Mouse (Mus musculus): ENCODE measurements at regions not wholly inside any gene's neighbourhood (a gene's known extent, or its start where the extent isn't known, plus 50 kb on each side); places are given as distances from the start of the nearest gene placed in this dataset.

DNA sequence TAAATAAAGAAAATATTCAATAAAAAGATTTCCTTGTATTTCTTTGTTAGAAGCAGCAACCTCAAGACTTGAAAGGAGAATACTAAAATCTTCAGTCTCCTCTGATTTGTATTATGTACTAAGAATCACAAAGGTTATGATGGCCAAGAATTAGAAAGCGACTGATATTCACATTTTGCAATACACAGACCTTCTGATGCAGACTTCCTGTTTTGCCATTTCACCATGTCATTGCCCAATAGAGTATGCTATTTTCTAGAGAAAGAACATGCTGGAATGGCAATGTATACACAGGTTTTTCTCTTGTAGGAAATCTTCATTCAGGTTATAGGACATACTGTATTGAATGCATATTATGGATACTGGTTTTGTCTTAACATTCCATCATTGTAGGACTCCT is 250.7 kb upstream of the Chrm2 start:
- H3K27ac ChIP-seq (ENCODE audit: low read length) = no peak overlapping the region
- no peaks in the 10 kb centered on the region for H3K4me1 ChIP-seq (ENCODE audit: control insufficient read depth, low read depth, low read length)
- H3K27me3 ChIP-seq (ENCODE audit: control insufficient read depth, insufficient read depth, low read depth, low read length) = no peaks in the 10 kb centered on the region
- ATAC-seq (ENCODE audit: low read depth) = no peak
- H3K9ac ChIP-seq (ENCODE audit: low read depth, low read length) = no peak overlapping the region
- H3K4me2 ChIP-seq (ENCODE audit: low read depth, low read length) = no peak overlapping the region
- no peaks in the 10 kb centered on the region for H3K36me3 ChIP-seq (ENCODE audit: control insufficient read depth, insufficient read depth)
- no peaks in the 10 kb centered on the region for H3K9me3 ChIP-seq (replicated peaks; ENCODE audit: control insufficient read depth, low read length)
- no peak overlapping the region for H3K4me3 ChIP-seq (ENCODE audit: low read depth, low read length)
- 40% methylated on average over 1 of the region's 1 CpGs for WGBS (ENCODE audit: insufficient replicate concordance)

- Histone ChIP-seq H3K4me1 (ENCODE audit: control insufficient read depth, low read depth, low read length) (no peaks in the 10 kb centered on the region), H3K4me3 (ENCODE audit: low read depth, low read length) (no peak overlapping the region), H3K9ac (ENCODE audit: low read depth, low read length) (no peak overlapping the region), H3K36me3 (ENCODE audit: control insufficient read depth, insufficient read depth) (no peaks in the 10 kb centered on the region), H3K27me3 (ENCODE audit: control insufficient read depth, insufficient read depth, low read depth, low read length) (no peaks in the 10 kb centered on the region), H3K27ac (ENCODE audit: low read length) (no peak overlapping the region), H3K4me2 (ENCODE audit: low read depth, low read length) (no peak overlapping the region), H3K9me3 (replicated peaks; ENCODE audit: control insufficient read depth, low read length) (no peaks in the 10 kb centered on the region)
- ATAC-seq (ENCODE audit: low read depth) = no peak
- 38% methylated on average over 1 of the region's 1 CpGs for WGBS (ENCODE audit: insufficient replicate concordance)
Observed at GRCm38 (mm10) chr6:36147267-36147666, 240.6 kb upstream of the Chrm2 start.

DNA sequence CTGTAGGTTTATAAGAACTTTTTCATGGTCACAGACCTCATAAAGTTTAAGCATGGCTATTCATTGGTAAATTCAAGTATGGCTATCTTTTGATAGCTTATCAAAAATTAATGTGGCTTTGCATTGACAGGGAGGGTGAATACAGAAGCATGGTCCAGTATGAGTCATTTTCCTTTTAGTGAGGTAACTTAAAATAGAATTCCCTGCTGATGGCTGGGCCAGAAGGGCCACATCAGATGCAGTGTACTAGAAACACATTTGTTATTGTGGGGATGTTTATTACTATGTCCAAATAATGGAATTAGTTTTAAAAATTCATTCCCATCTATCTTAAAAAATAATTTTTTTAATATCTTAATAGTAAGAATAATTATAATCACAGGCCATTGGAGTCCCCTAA is 213.4 kb upstream of the Chrm2 start:
- H3K4me3 ChIP-seq (ENCODE audit: low read depth, low read length) = no peak overlapping the region
- no peaks in the 10 kb centered on the region for H3K36me3 ChIP-seq (ENCODE audit: control insufficient read depth, insufficient read depth)
- no peak overlapping the region for H3K4me2 ChIP-seq (ENCODE audit: low read depth, low read length)
- no peaks in the 10 kb centered on the region for H3K4me1 ChIP-seq (ENCODE audit: control insufficient read depth, low read depth, low read length)
- H3K9ac ChIP-seq (ENCODE audit: low read depth, low read length) = no peak overlapping the region
- H3K27me3 ChIP-seq (ENCODE audit: control insufficient read depth, insufficient read depth, low read depth, low read length) = no peaks in the 10 kb centered on the region
- H3K27ac ChIP-seq (ENCODE audit: low read length) = no peak overlapping the region
- no peak for ATAC-seq (ENCODE audit: low read depth)
- no peaks in the 10 kb centered on the region for H3K9me3 ChIP-seq (replicated peaks; ENCODE audit: control insufficient read depth, low read length)

- no peaks in the 10 kb centered on the region for H3K4me1 ChIP-seq (ENCODE audit: control insufficient read depth, low read depth, low read length)
- H3K27ac ChIP-seq (ENCODE audit: low read length) = peak overlapping the region; percentile 48; the same call in 1 of the 2 replicates
- no peak overlapping the region for H3K4me2 ChIP-seq (ENCODE audit: low read depth, low read length)
- H3K27me3 ChIP-seq (ENCODE audit: control insufficient read depth, insufficient read depth, low read depth, low read length) = no peaks in the 10 kb centered on the region
- no peak overlapping the region for H3K4me3 ChIP-seq (ENCODE audit: low read depth, low read length)
- H3K9ac ChIP-seq (ENCODE audit: low read depth, low read length) = no peak overlapping the region
- 61% methylated on average over 3 of the region's 3 CpGs for WGBS (ENCODE audit: insufficient replicate concordance)
- H3K9me3 ChIP-seq (replicated peaks; ENCODE audit: control insufficient read depth, low read length) = no peaks in the 10 kb centered on the region
- H3K36me3 ChIP-seq (ENCODE audit: control insufficient read depth, insufficient read depth) = no peaks in the 10 kb centered on the region
- ATAC-seq (ENCODE audit: low read depth) = peak; percentile 87
Observed at GRCm38 (mm10) chr6:36175112-36175511, 212.8 kb upstream of the Chrm2 start.

DNA sequence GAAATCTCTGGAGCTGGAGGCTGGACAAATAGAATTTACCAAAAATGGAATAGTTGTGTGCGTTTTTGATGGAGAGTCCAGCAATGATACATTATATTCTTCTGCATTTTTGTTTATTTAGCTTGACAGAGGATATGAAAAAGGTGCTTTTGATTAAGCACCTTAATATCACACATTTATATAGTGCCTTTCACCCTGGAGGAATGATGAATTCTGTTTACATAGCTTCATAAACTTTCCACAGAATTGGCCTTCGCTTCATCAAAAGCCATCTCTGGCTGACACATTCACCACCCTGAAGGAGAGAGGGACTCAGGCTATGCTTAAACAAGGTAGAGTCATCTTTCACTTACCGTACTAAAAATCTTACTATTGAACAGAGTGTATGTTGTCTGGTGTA is 208.0 kb upstream of the Chrm2 start:
- Histone ChIP-seq H3K4me1 (ENCODE audit: control insufficient read depth, low read depth, low read length) (no peaks in the 10 kb centered on the region), H3K9me3 (replicated peaks; ENCODE audit: control insufficient read depth, low read length) (no peaks in the 10 kb centered on the region), H3K4me3 (ENCODE audit: low read depth, low read length) (no peak overlapping the region), H3K36me3 (ENCODE audit: control insufficient read depth, insufficient read depth) (no peaks in the 10 kb centered on the region), H3K27ac (ENCODE audit: low read length) (no peak overlapping the region), H3K9ac (ENCODE audit: low read depth, low read length) (no peak overlapping the region), H3K27me3 (ENCODE audit: control insufficient read depth, insufficient read depth, low read depth, low read length) (no peaks in the 10 kb centered on the region), H3K4me2 (ENCODE audit: low read depth, low read length) (no peak overlapping the region)
- 57% methylated on average over 3 of the region's 3 CpGs for WGBS (ENCODE audit: insufficient replicate concordance)
- ATAC-seq (ENCODE audit: low read depth) = no peak

GRCm38 (mm10) chr6:36182698-36183097 is 205.2 kb upstream of the Chrm2 start:
- no peaks in the 10 kb centered on the region for H3K4me1 ChIP-seq (ENCODE audit: control insufficient read depth, low read depth, low read length)
- no peak overlapping the region for H3K27ac ChIP-seq (ENCODE audit: low read length)
- no peak for ATAC-seq (ENCODE audit: low read depth)
- H3K9me3 ChIP-seq (replicated peaks; ENCODE audit: control insufficient read depth, low read length) = no peaks in the 10 kb centered on the region
- H3K9ac ChIP-seq (ENCODE audit: low read depth, low read length) = no peak overlapping the region
- H3K27me3 ChIP-seq (ENCODE audit: control insufficient read depth, insufficient read depth, low read depth, low read length) = no peaks in the 10 kb centered on the region
- 35% methylated on average over 1 of the region's 1 CpGs for WGBS (ENCODE audit: insufficient replicate concordance)
- H3K4me3 ChIP-seq (ENCODE audit: low read depth, low read length) = no peak overlapping the region
- H3K36me3 ChIP-seq (ENCODE audit: control insufficient read depth, insufficient read depth) = no peaks in the 10 kb centered on the region
- H3K4me2 ChIP-seq (ENCODE audit: low read depth, low read length) = no peak overlapping the region

- Histone ChIP-seq H3K4me2 (ENCODE audit: low read depth, low read length) (no peak overlapping the region), H3K36me3 (ENCODE audit: control insufficient read depth, insufficient read depth) (no peaks in the 10 kb centered on the region), H3K27ac (ENCODE audit: low read length) (no peak overlapping the region), H3K4me3 (ENCODE audit: low read depth, low read length) (no peak overlapping the region), H3K9ac (ENCODE audit: low read depth, low read length) (no peak overlapping the region), H3K9me3 (replicated peaks; ENCODE audit: control insufficient read depth, low read length) (no peaks in the 10 kb centered on the region), H3K4me1 (ENCODE audit: control insufficient read depth, low read depth, low read length) (no peaks in the 10 kb centered on the region), H3K27me3 (ENCODE audit: control insufficient read depth, insufficient read depth, low read depth, low read length) (no peaks in the 10 kb centered on the region)
- 66% methylated on average over 2 of the region's 2 CpGs for WGBS (ENCODE audit: insufficient replicate concordance)
- no peak for ATAC-seq (ENCODE audit: low read depth)
Observed at GRCm38 (mm10) chr6:36206666-36207065, 181.2 kb upstream of the Chrm2 start.

- no peak overlapping the region for H3K4me2 ChIP-seq (ENCODE audit: low read depth, low read length)
- H3K36me3 ChIP-seq (ENCODE audit: control insufficient read depth, insufficient read depth) = no peaks in the 10 kb centered on the region
- H3K27ac ChIP-seq (ENCODE audit: low read length) = no peak overlapping the region
- H3K4me1 ChIP-seq (ENCODE audit: control insufficient read depth, low read depth, low read length) = no peaks in the 10 kb centered on the region
- H3K9me3 ChIP-seq (replicated peaks; ENCODE audit: control insufficient read depth, low read length) = no peaks in the 10 kb centered on the region
- no peak for ATAC-seq (ENCODE audit: low read depth)
- 61% methylated on average over 4 of the region's 4 CpGs for WGBS (ENCODE audit: insufficient replicate concordance)
- H3K27me3 ChIP-seq (ENCODE audit: control insufficient read depth, insufficient read depth, low read depth, low read length) = no peaks in the 10 kb centered on the region
- H3K9ac ChIP-seq (ENCODE audit: low read depth, low read length) = no peak overlapping the region
- no peak overlapping the region for H3K4me3 ChIP-seq (ENCODE audit: low read depth, low read length)
Observed at GRCm38 (mm10) chr6:36221308-36221707, 166.6 kb upstream of the Chrm2 start.

DNA sequence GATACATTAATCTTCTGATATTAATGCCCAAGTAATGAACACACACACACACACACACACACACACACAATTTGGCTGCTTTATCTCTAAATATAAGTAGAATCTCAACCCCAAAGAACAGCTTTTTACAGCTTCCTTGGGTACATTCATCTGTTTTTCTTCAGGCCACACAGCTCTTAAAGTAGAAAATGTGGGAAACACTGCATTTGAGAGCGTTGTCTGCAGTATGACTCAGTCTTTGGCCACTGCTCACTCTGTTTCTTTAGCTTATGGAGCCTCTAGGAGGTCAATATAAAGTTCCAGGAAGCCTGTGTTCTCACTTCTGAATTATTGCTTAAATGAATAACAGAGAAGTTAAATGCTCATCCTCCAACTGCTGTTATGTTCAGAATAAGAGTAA is 153.4 kb upstream of the Chrm2 start:
- Histone ChIP-seq H3K36me3 (ENCODE audit: control insufficient read depth, insufficient read depth) (no peaks in the 10 kb centered on the region), H3K4me1 (ENCODE audit: control insufficient read depth, low read depth, low read length) (no peaks in the 10 kb centered on the region), H3K4me3 (ENCODE audit: low read depth, low read length) (no peak overlapping the region), H3K4me2 (ENCODE audit: low read depth, low read length) (no peak overlapping the region), H3K9me3 (replicated peaks; ENCODE audit: control insufficient read depth, low read length) (no peaks in the 10 kb centered on the region), H3K27me3 (ENCODE audit: control insufficient read depth, insufficient read depth, low read depth, low read length) (no peaks in the 10 kb centered on the region), H3K9ac (ENCODE audit: low read depth, low read length) (no peak overlapping the region), H3K27ac (ENCODE audit: low read length) (no peak overlapping the region)
- no peak for ATAC-seq (ENCODE audit: low read depth)
- WGBS (ENCODE audit: insufficient replicate concordance) = 40% methylated on average over 1 of the region's 1 CpGs

DNA sequence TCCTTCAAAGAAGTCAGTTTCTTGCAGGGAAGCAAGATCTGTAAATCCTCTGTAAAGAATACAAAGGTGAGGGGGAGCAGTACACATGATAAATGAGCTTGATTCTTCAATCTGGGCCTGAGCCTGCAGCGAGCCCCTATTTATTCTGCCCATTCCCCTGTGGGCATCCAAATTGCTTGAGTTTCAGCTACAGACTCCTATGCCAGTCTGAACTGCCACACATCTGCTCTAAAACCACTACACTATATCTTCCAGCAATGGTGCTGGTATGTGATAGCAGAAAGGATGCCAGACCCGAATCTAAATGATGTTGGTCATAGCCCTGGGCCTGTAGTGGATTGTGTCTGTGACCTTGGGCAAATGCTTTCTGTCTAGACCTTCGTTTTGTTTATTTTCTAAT is 140.9 kb upstream of the Chrm2 start:
- H3K9me3 ChIP-seq (replicated peaks; ENCODE audit: control insufficient read depth, low read length) = no peaks in the 10 kb centered on the region
- no peak overlapping the region for H3K27ac ChIP-seq (ENCODE audit: low read length)
- no peak for ATAC-seq (ENCODE audit: low read depth)
- no peak overlapping the region for H3K4me2 ChIP-seq (ENCODE audit: low read depth, low read length)
- H3K36me3 ChIP-seq (ENCODE audit: control insufficient read depth, insufficient read depth) = no peaks in the 10 kb centered on the region
- H3K9ac ChIP-seq (ENCODE audit: low read depth, low read length) = no peak overlapping the region
- 50% methylated on average over 3 of the region's 3 CpGs for WGBS (ENCODE audit: insufficient replicate concordance)
- no peak overlapping the region for H3K4me3 ChIP-seq (ENCODE audit: low read depth, low read length)
- no peaks in the 10 kb centered on the region for H3K4me1 ChIP-seq (ENCODE audit: control insufficient read depth, low read depth, low read length)
- no peaks in the 10 kb centered on the region for H3K27me3 ChIP-seq (ENCODE audit: control insufficient read depth, insufficient read depth, low read depth, low read length)

Measured in liver, embryonic 16.5 days (tissue).